Mouse (Mus musculus) lung, postnatal 0 days (tissue): ENCODE data around the gene Ermp1.

Experiments used
- CTCF ChIP-seq: IDR thresholded peaks from 2 replicates; pipeline ENCODE4 v1.5.1; 2016; ENCODE audit warnings: antibody characterized with exemption, mild to moderate bottlenecking
- EP300 ChIP-seq: IDR thresholded peaks from 2 replicates; pipeline ENCODE4 v1.6.1; 2016; ENCODE audit warnings: antibody characterized with exemption, mild to moderate bottlenecking, control low read depth

- TF ChIP-seq CTCF (no peak), EP300 (no peak)
Measured at GRCm38 (mm10) chr19:29663780-29664179, 15.6 kb upstream of the Ermp1 start.
